8 mouse cellular contexts compared by ENCODE assay signal in the genomic region with DNA sequence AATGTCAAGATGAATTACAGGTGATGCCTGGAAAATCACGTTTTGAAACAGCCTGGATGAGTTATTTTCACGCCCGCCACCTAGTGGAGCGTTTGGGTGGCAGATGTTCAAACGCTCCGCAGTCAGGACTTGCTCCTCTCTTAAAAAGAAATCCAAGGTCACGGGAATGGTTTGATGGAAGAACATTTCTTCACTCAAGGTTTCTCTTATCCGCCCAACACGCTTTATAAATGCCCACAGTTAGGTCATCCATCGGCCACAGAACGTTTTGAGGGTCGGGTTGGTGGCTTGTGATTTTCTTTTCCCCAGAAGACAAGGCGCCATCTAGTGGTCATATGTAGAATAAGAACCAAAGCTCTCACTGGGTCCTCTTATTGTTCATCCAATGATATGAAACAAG.
DNase-seq lines count a peak whose midpoint lies in the region; ATAC-seq and TF ChIP-seq lines count a peak whose summit lies in the region.

No protein-coding gene starts in this region.

- TF ChIP-seq CTCF in brain, embryonic 14.5 days (IDR thresholded peaks at IDR 0.05; ENCODE audit: borderline replicate concordance, extremely low read depth, insufficient read depth, insufficient read length), result peak; percentile 69
- TF ChIP-seq CTCF in kidney, postnatal 0 days (IDR thresholded peaks at IDR 0.05; ENCODE audit: low read depth), result peak; percentile 89
- peak; percentile 76 for TF ChIP-seq CTCF in liver, adult 2 months (IDR thresholded peaks at IDR 0.05; ENCODE audit: low read depth, low read length)

- under 1% methylated on average over 13 of the region's 13 CpGs for WGBS in heart, embryonic 13.5 days
- WGBS in kidney, postnatal 0 days, result under 1% methylated on average over 13 of the region's 13 CpGs
- WGBS in liver, adult 2 months, result 1% methylated on average over 13 of the region's 13 CpGs
- under 1% methylated on average over 13 of the region's 13 CpGs for WGBS in stomach, embryonic 16.5 days

- H3K4me3 ChIP-seq in heart, embryonic 13.5 days, result peak overlapping the region; percentile 53
- peak overlapping the region; percentile 21 for H3K4me3 ChIP-seq in kidney, postnatal 0 days (replicated peaks; ENCODE audit: low read depth, low read length)
- no peak overlapping the region; the same call in 1 of the 2 replicates for H3K4me3 ChIP-seq in liver, adult 2 months (ENCODE audit: insufficient read depth, low read depth, low read length)
- H3K4me3 ChIP-seq in myocyte, result peak overlapping the region; percentile 3
- H3K4me3 ChIP-seq in stomach, embryonic 16.5 days (replicated peaks; ENCODE audit: low read length), result peak overlapping the region; percentile 51

- DNase-seq in brain, embryonic 14.5 days (ENCODE audit: low read depth), result peak; percentile 91
- peak; percentile 92 for DNase-seq in kidney, postnatal 0 days (ENCODE audit: low spot score)
- peak; percentile 62 for DNase-seq in liver, adult 2 months (ENCODE audit: extremely low read depth, low read depth, low spot score)

- H3K36me3 ChIP-seq in heart, embryonic 13.5 days, result no peaks in the 10 kb centered on the region
- H3K36me3 ChIP-seq in kidney, postnatal 0 days (ENCODE audit: insufficient read depth, low read length), result no peaks in the 10 kb centered on the region
- no peaks in the 10 kb centered on the region for H3K36me3 ChIP-seq in liver, adult 2 months (ENCODE audit: control insufficient read depth, insufficient read depth, low read length)
- H3K36me3 ChIP-seq in myocyte (ENCODE audit: control insufficient read depth, insufficient read depth), result no peaks in the 10 kb centered on the region
- H3K36me3 ChIP-seq in stomach, embryonic 16.5 days (ENCODE audit: control insufficient read depth, insufficient read depth, low read length), result no peaks in the 10 kb centered on the region

- peak overlapping the region; percentile 71 for H3K9ac ChIP-seq in heart, embryonic 13.5 days
- no peak overlapping the region for H3K9ac ChIP-seq in kidney, postnatal 0 days (ENCODE audit: low read depth, low read length)
- no peak overlapping the region for H3K9ac ChIP-seq in liver, adult 2 months (ENCODE audit: low read depth, low read length)
- peak overlapping the region; percentile 62 for H3K9ac ChIP-seq in stomach, embryonic 16.5 days (ENCODE audit: low read length)

- TF ChIP-seq POLR2A in brain, embryonic 14.5 days (IDR thresholded peaks at IDR 0.05; ENCODE audit: borderline replicate concordance, extremely low read depth, insufficient read depth, insufficient read length, poor library complexity, severe bottlenecking), result no peak
- no peak for TF ChIP-seq POLR2A in liver, adult 2 months (IDR thresholded peaks at IDR 0.05; ENCODE audit: extremely low read depth, insufficient read depth, low read length)
- no peak for TF ChIP-seq POLR2A in myocyte (IDR thresholded peaks at IDR 0.05; ENCODE audit: insufficient read length, low read depth)

- no peaks in the 10 kb centered on the region for H3K27me3 ChIP-seq in heart, embryonic 13.5 days (replicated peaks)
- H3K27me3 ChIP-seq in kidney, postnatal 0 days (ENCODE audit: insufficient read depth, low read length), result no peaks in the 10 kb centered on the region
- no peaks in the 10 kb centered on the region for H3K27me3 ChIP-seq in liver, adult 2 months (ENCODE audit: control insufficient read depth, insufficient read depth, low read length)
- H3K27me3 ChIP-seq in myocyte (ENCODE audit: control insufficient read depth, insufficient read depth, insufficient read length), result no peaks in the 10 kb centered on the region
- no peaks in the 10 kb centered on the region for H3K27me3 ChIP-seq in stomach, embryonic 16.5 days (ENCODE audit: control insufficient read depth, insufficient read depth, low read length)

- no peaks in the 10 kb centered on the region for H3K4me1 ChIP-seq in heart, embryonic 13.5 days
- no peaks in the 10 kb centered on the region for H3K4me1 ChIP-seq in kidney, postnatal 0 days (replicated peaks; ENCODE audit: insufficient read depth, low read length)
- H3K4me1 ChIP-seq in liver, adult 2 months (ENCODE audit: control insufficient read depth, insufficient read depth, low read length), result no peaks in the 10 kb centered on the region
- H3K4me1 ChIP-seq in stomach, embryonic 16.5 days (ENCODE audit: control insufficient read depth, insufficient read depth, low read length), result no peaks in the 10 kb centered on the region

- no peaks in the 10 kb centered on the region for H3K79me2 ChIP-seq in liver, adult 2 months (ENCODE audit: control insufficient read depth, insufficient read depth, low read length)
- no peaks in the 10 kb centered on the region for H3K79me2 ChIP-seq in myocyte (ENCODE audit: control insufficient read depth, insufficient read depth)

- H3ac ChIP-seq in myocyte (ENCODE audit: control insufficient read depth, insufficient read length), result no peak overlapping the region

- H3K4me2 ChIP-seq in heart, embryonic 13.5 days, result peak overlapping the region; percentile 71
- peak overlapping the region; percentile 51 for H3K4me2 ChIP-seq in kidney, postnatal 0 days (ENCODE audit: low read length)
- peak overlapping the region; percentile 77 for H3K4me2 ChIP-seq in myocyte (ENCODE audit: low read depth)
- H3K4me2 ChIP-seq in stomach, embryonic 16.5 days (ENCODE audit: low read depth, low read length), result peak overlapping the region; percentile 63

- H3K9me3 ChIP-seq in heart, embryonic 13.5 days, result no peaks in the 10 kb centered on the region
- H3K9me3 ChIP-seq in kidney, postnatal 0 days (replicated peaks; ENCODE audit: low read length), result no peaks in the 10 kb centered on the region
- no peaks in the 10 kb centered on the region for H3K9me3 ChIP-seq in stomach, embryonic 16.5 days (replicated peaks; ENCODE audit: control insufficient read depth, low read length)

- H3K27ac ChIP-seq in heart, embryonic 13.5 days (replicated peaks), result no peak overlapping the region
- H3K27ac ChIP-seq in kidney, postnatal 0 days, result no peak overlapping the region
- H3K27ac ChIP-seq in liver, adult 2 months (replicated peaks; ENCODE audit: insufficient read depth, low read depth, low read length), result no peak overlapping the region
- H3K27ac ChIP-seq in stomach, embryonic 16.5 days (ENCODE audit: low read length), result no peak overlapping the region

- ATAC-seq in CD4-positive, CD25-positive, alpha-beta regulatory T cell, adult 4 months, result peak; percentile 93
- ATAC-seq in erythroblast, adult 5-6 weeks (replicated peaks; ENCODE audit: low FRiP score, poor library complexity, severe bottlenecking), result peak; percentile 79
- no peak for ATAC-seq in heart, embryonic 13.5 days (ENCODE audit: extremely low read depth, insufficient number of reproducible peaks, low FRiP score, low TSS enrichment)
- ATAC-seq in kidney, postnatal 0 days (replicated peaks; ENCODE audit: low FRiP score, low read depth), result peak; percentile 29; the same call in 1 of the 2 replicates
- no peak for ATAC-seq in stomach, embryonic 16.5 days (ENCODE audit: insufficient read depth, low FRiP score)

TF ChIP-seq in myocyte, 11 proteins besides CTCF, POLR2A, EP300 and RAD21:
- TF ChIP-seq TCF12 (IDR thresholded peaks at IDR 0.05; ENCODE audit: insufficient read depth, poor library complexity, severe bottlenecking) (no peak), REST (IDR thresholded peaks at IDR 0.05; ENCODE audit: insufficient read depth, insufficient read length) (no peak), POLR2AphosphoS2 (IDR thresholded peaks at IDR 0.05; ENCODE audit: insufficient read length, low read depth) (no peak), MYOG (IDR thresholded peaks at IDR 0.05; ENCODE audit: control insufficient read depth in 1 of 3, insufficient read depth in 1 of 3, insufficient read length in 2 of 3, low read depth in 2 of 3) (no peak), TCF3 (IDR thresholded peaks at IDR 0.05; ENCODE audit: insufficient read length, low read depth) (no peak), USF1 (IDR thresholded peaks at IDR 0.05; ENCODE audit: low read depth) (no peak)

Comparison
In these comparisons a context has a peak if more than half of its experiments do, and no peak if none do; other contexts are left out.
1. ATAC-seq: peak in CD4-positive, CD25-positive, alpha-beta regulatory T cell, adult 4 months (single experiment), erythroblast, adult 5-6 weeks (single experiment) and kidney, postnatal 0 days (single experiment); none in heart, embryonic 13.5 days (single experiment) and stomach, embryonic 16.5 days (single experiment).
2. H3K9ac ChIP-seq: peak in heart, embryonic 13.5 days (single experiment) and stomach, embryonic 16.5 days (single experiment); none in kidney, postnatal 0 days (single experiment) and liver, adult 2 months (single experiment).
3. Peak in every context shown above with its lines, with median percentiles within 50 percentile points of each other: DNase-seq, CTCF ChIP-seq and H3K4me2 ChIP-seq.